Mouse (Mus musculus): Measurements from ENCODE around the gene Clta.

- TF ChIP-seq USF1 (IDR thresholded peaks at IDR 0.05; ENCODE audit: low read depth) (no peak), POLR2A (IDR thresholded peaks at IDR 0.05; ENCODE audit: insufficient read length, low read depth) (no peak)
These were observed 46.3 kb upstream of the Clta start for GRCm38 (mm10) chr4:43957846-43958461.
